Mouse (Mus musculus): ENCODE data around the gene Ddah1.

Gene Ddah1

GRCm38 (mm10) chr3:145916826-145917225 is 158.4 kb downstream of the Ddah1 start:
- DNase-seq, result no peak

GRCm38 (mm10) chr3:145922019-145922854 is 163.8 kb downstream of the Ddah1 start, which contains the start of gene Bcl10:
Gene Bcl10, plus strand, starts transcription at chr3:145922804.
- DNase-seq, result no peak

GRCm38 (mm10) chr3:145922971-145923370 is 164.5 kb downstream of the Ddah1 start:
- no peak for DNase-seq

GRCm38 (mm10) chr3:145923874-145924577 is 165.6 kb downstream of the Ddah1 start:
- peak; percentile 100 for DNase-seq

- peak; percentile 66 for DNase-seq
Measured at GRCm38 (mm10) chr3:145924649-145925337, 166.3 kb downstream of the Ddah1 start.

- DNase-seq, result no peak
Measured at GRCm38 (mm10) chr3:145925506-145925905, 167.0 kb downstream of the Ddah1 start.

GRCm38 (mm10) chr3:145929525-145930400 is 171.3 kb downstream of the Ddah1 start:
- DNase-seq, result no peak

GRCm38 (mm10) chr3:145933845-145934244 is 175.4 kb downstream of the Ddah1 start:
- no peak for DNase-seq

- DNase-seq, result peak; percentile 94
Measured at GRCm38 (mm10) chr3:145937505-145938404, 179.3 kb downstream of the Ddah1 start, which contains the start of gene 2410004B18Rik. Gene 2410004B18Rik, plus strand, starts transcription at chr3:145938014.

GRCm38 (mm10) chr3:145938405-145939349 is 180.2 kb downstream of the Ddah1 start:
- DNase-seq, result peak; percentile 24

GRCm38 (mm10) chr3:145939402-145939801 is 180.9 kb downstream of the Ddah1 start:
- no peak for DNase-seq

GRCm38 (mm10) chr3:145939971-145940370 is 181.5 kb downstream of the Ddah1 start:
- DNase-seq, result no peak

- peak; percentile 82 for DNase-seq
Measured at GRCm38 (mm10) chr3:145941971-145942370, 183.5 kb downstream of the Ddah1 start.
